Mouse (Mus musculus) C2C12 (cell line): ENCODE data around the gene Pak6.

Experiments used
- CTCF ChIP-seq: IDR thresholded peaks from one replicate; pipeline ENCODE4 v1.5.1; 2011; ENCODE audit not compliant: control insufficient read depth, insufficient read depth, insufficient read length
- MYOG ChIP-seq: IDR thresholded peaks from one replicate; pipeline ENCODE4 v1.6.1; 2011; ENCODE audit not compliant: control insufficient read depth, insufficient read length; ENCODE audit errors: extremely low read depth
- USF1 ChIP-seq: IDR thresholded peaks from one replicate; pipeline ENCODE4 v1.6.1; 2011; ENCODE audit warnings: low read depth, mild to moderate bottlenecking, control low read depth, moderate library complexity

- TF ChIP-seq CTCF, result peak; percentile 91
- no peak for TF ChIP-seq USF1
- TF ChIP-seq MYOG, result no peak
These were observed 37.3 kb downstream of the Pak6 start for GRCm38 (mm10) chr2:118700179-118701062.
